Mouse (Mus musculus) MEL (cell line): ENCODE data around the gene Trp73. TPM values are rescaled to one million over a fixed set of nuclear protein-coding genes. Genes with fewer than 3 reads are reported as not detected.
A peak's percentile ranks its signal among the peaks of the same experiment; 100 is the strongest.

Experiments
- DNase-seq: peaks from one replicate; pipeline ENCODE4 v3.0.0; 2011; ENCODE audit warnings: low read depth, low spot score
- H3K27ac ChIP-seq: 2 replicates; pipeline ENCODE4 v1.5.1; 2012; ENCODE audit warnings: low read depth, mild to moderate bottlenecking, control low read depth, low read length, moderate library complexity; ENCODE audit not compliant: control insufficient read depth
- H3K27me3 ChIP-seq, 2 experiments: fragments of 150-350 bp in 1 of 2; sonication (generic) in 1 of 2; 2 replicates each; pipeline ENCODE4 v1.6.1; 2012; ENCODE audit warnings: low read length in 2 of 2, mild to moderate bottlenecking in 2 of 2, improper control_type of control experiment in 1 of 2, moderate library complexity in 1 of 2; ENCODE audit not compliant: insufficient read depth in 2 of 2, control insufficient read depth in 1 of 2
- H3K36me3 ChIP-seq, 2 experiments: 2 replicates each; pipeline ENCODE4 v1.6.1; 2012 to 2014; ENCODE audit warnings: low read length in 2 of 2, improper control_type of control experiment in 1 of 2, inconsistent platforms in 1 of 2, mild to moderate bottlenecking in 1 of 2; ENCODE audit not compliant: insufficient read depth in 2 of 2, control insufficient read depth in 1 of 2
- H3K4me1 ChIP-seq, 2 experiments: fragments of 150-350 bp in 1 of 2; sonication (generic) in 1 of 2; 2 replicates each; pipeline ENCODE4 v1.6.1; 2012; ENCODE audit warnings: low read length in 2 of 2, improper control_type of control experiment in 1 of 2, mild to moderate bottlenecking in 1 of 2; ENCODE audit not compliant: insufficient read depth in 2 of 2, control insufficient read depth in 1 of 2
- H3K4me3 ChIP-seq, 2 experiments: fragments of 150-350 bp in 1 of 2; sonication (generic) in 1 of 2; 2 replicates each; pipeline ENCODE4 v1.5.1; 2012; ENCODE audit warnings: low read depth in 2 of 2, low read length in 2 of 2, mild to moderate bottlenecking in 2 of 2, moderate library complexity in 2 of 2, control low read depth in 1 of 2, improper control_type of control experiment in 1 of 2; ENCODE audit not compliant: control insufficient read depth in 1 of 2, insufficient read depth in 1 of 2
- H3K79me2 ChIP-seq: 2 replicates; pipeline ENCODE4 v1.6.1; 2012; ENCODE audit warnings: mild to moderate bottlenecking, low read length, moderate library complexity; ENCODE audit not compliant: control insufficient read depth, poor library complexity, insufficient read depth
- H3K9ac ChIP-seq: 2 replicates; pipeline ENCODE4 v1.6.1; 2012; ENCODE audit warnings: low read depth, mild to moderate bottlenecking, control low read depth, low read length, moderate library complexity; ENCODE audit not compliant: control insufficient read depth, poor library complexity, severe bottlenecking
- H3K9me3 ChIP-seq: fragments of 150-350 bp; sonication (generic); replicated peaks from 2 replicates; pipeline ENCODE4 v1.6.1; 2012; ENCODE audit warnings: mild to moderate bottlenecking, low read length, improper control_type of control experiment, moderate library complexity; ENCODE audit not compliant: insufficient read depth
- CHD2 ChIP-seq: IDR thresholded peaks from 2 replicates; pipeline ENCODE4 v1.6.1; 2011; ENCODE audit warnings: low read length, improper control_type of control experiment
- CTCF ChIP-seq, 3 experiments: IDR thresholded peaks in 2 of 3; conservative IDR thresholded peaks in 1 of 3; 2 replicates each; pipeline ENCODE4 v1.5.1; 2011 to 2012; ENCODE audit warnings: low read length in 3 of 3, low read depth in 2 of 3, mild to moderate bottlenecking in 2 of 3, improper control_type of control experiment in 1 of 3, inconsistent platforms in 1 of 3, mixed read lengths in 1 of 3, moderate library complexity in 1 of 3; ENCODE audit not compliant: control insufficient read depth in 1 of 3, insufficient read depth in 1 of 3, poor library complexity in 1 of 3, severe bottlenecking in 1 of 3
- ELF1 ChIP-seq: IDR thresholded peaks from 2 replicates; pipeline ENCODE4 v1.6.1; 2014; ENCODE audit warnings: low read depth, mild to moderate bottlenecking, inconsistent platforms, low read length, improper control_type of control experiment, moderate library complexity
- EP300 ChIP-seq, 2 experiments: IDR thresholded peaks; 2 replicates each; pipeline ENCODE4 v1.6.1; 2011; ENCODE audit warnings: improper control_type of control experiment in 2 of 2, low read length in 2 of 2, low read depth in 1 of 2, mild to moderate bottlenecking in 1 of 2
- HCFC1 ChIP-seq: IDR thresholded peaks from 2 replicates; pipeline ENCODE4 v1.6.1; 2012; ENCODE audit warnings: low read depth, mild to moderate bottlenecking, inconsistent platforms, low read length, improper control_type of control experiment, moderate library complexity
- JUND ChIP-seq: IDR thresholded peaks from 2 replicates; pipeline ENCODE4 v1.6.1; 2011; ENCODE audit warnings: low read depth, mild to moderate bottlenecking, improper control_type of control experiment, low read length
- MXI1 ChIP-seq: IDR thresholded peaks from 2 replicates; pipeline ENCODE4 v1.6.1; 2011; ENCODE audit warnings: mild to moderate bottlenecking, low read depth, low read length, improper control_type of control experiment
- MYB ChIP-seq: IDR thresholded peaks from 2 replicates; pipeline ENCODE4 v1.6.1; 2011; ENCODE audit warnings: mild to moderate bottlenecking, low read depth, low read length, improper control_type of control experiment
- MYC ChIP-seq: IDR thresholded peaks from 2 replicates; pipeline ENCODE4 v1.6.1; 2011; ENCODE audit warnings: low read depth, mild to moderate bottlenecking, low read length, improper control_type of control experiment, moderate library complexity
- POLR2AphosphoS2 ChIP-seq: IDR thresholded peaks from 2 replicates; pipeline ENCODE4 v1.6.1; 2011; ENCODE audit warnings: low read length, improper control_type of control experiment
- RAD21 ChIP-seq: IDR thresholded peaks from 2 replicates; pipeline ENCODE4 v1.6.1; 2011; ENCODE audit warnings: mild to moderate bottlenecking, low read depth, low read length, improper control_type of control experiment
- SMC3 ChIP-seq: IDR thresholded peaks from 2 replicates; pipeline ENCODE4 v1.6.1; 2011; ENCODE audit warnings: low read depth, low read length, improper control_type of control experiment
- USF2 ChIP-seq, 2 experiments: IDR thresholded peaks; 2 replicates each; pipeline ENCODE4 v1.6.1; 2011 to 2012; ENCODE audit warnings: improper control_type of control experiment in 2 of 2, low read length in 2 of 2, borderline replicate concordance in 1 of 2, inconsistent platforms in 1 of 2, low read depth in 1 of 2, mild to moderate bottlenecking in 1 of 2; ENCODE audit not compliant: insufficient read depth in 1 of 2
- ZKSCAN1 ChIP-seq: IDR thresholded peaks from 2 replicates; pipeline ENCODE4 v1.6.1; 2012; ENCODE audit warnings: low read depth, mild to moderate bottlenecking, inconsistent platforms, low read length, improper control_type of control experiment, moderate library complexity
- ZMIZ1 ChIP-seq: IDR thresholded peaks from 2 replicates; pipeline ENCODE4 v1.6.1; 2012; ENCODE audit warnings: low read depth, mild to moderate bottlenecking, inconsistent platforms, low read length, improper control_type of control experiment, moderate library complexity
- polyA plus RNA-seq, 2 experiments: library from polyadenylated mRNA; stranded (reverse) in 1 of 2; unstranded in 1 of 2; fragments of >175 nt in 1 of 2; fragments of >200 nt in 1 of 2; gene quantifications; 2 replicates each; pipeline versions ENCODE4 v1.2.1 to v1.2.4; 2012; ENCODE audit warnings: low replicate concordance in 2 of 2, low read depth in 1 of 2; ENCODE audit not compliant: insufficient read length in 2 of 2, insufficient read depth in 1 of 2, missing spikeins in 1 of 2
- total RNA-seq: library from RNA; depleted of rRNA; stranded (reverse); fragments of 300-350 nt; gene quantifications from 2 replicates; pipeline ENCODE4 v1.2.3, GENCODE M21; 2012

Gene Trp73
- total and polyA plus RNA-seq, 3 experiments, result 0.03 to 0.04 TPM; not detected in 1

DNA sequence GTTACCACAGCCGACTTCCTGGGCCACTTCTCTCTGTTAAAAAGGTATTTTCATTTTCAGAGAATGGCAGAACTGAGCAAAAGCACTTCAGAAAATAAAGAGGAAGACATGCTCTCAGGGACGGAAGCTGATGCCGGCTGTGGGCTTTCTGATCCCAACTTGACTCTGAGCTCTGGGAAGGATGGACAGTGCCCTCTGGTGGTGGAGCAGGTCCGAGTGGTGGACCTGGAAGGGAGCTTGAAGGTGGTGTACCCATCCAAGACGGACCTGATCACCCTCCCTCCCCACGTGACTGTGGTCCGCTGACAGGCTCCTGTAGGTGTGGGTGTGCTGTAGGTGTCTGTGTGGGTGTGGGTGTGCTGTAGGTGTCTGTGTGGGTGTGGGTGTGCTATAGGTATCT lies 120.4 kb downstream of the Trp73 start:
- Histone ChIP-seq H3K27ac (no peak overlapping the region), H3K79me2 (peaks cover 9% of the 10 kb centered on the region)
- TF ChIP-seq CTCF (IDR thresholded peaks at IDR 0.05 in 2 of 3, conservative IDR thresholded peaks at IDR 0.05 in 1 of 3; ENCODE audit: control insufficient read depth in 1 of 3, insufficient read depth in 1 of 3, low read depth in 2 of 3, low read length in 3 of 3, poor library complexity in 1 of 3, severe bottlenecking in 1 of 3) (peak; percentile 58 to 81 (median 74)), CHD2 (no peak), RAD21 (peak; percentile 26), SMC3 (peak; percentile 37), JUND (no peak), ZKSCAN1 (no peak)
- TF ChIP-seq, all 39 proteins: peak for 3
- H3K27me3 ChIP-seq, result no peaks in the 10 kb centered on the region
- H3K4me1 ChIP-seq, result peaks cover 0 to 13% of the 10 kb centered on the region in 2 experiments; a peak in 3 of 4 replicates
- peak; percentile 64 for DNase-seq
- H3K4me3 ChIP-seq, result no peak overlapping the region
- peaks cover 1 to 9% of the 10 kb centered on the region in 2 experiments for H3K36me3 ChIP-seq
- H3K9me3 ChIP-seq, result no peaks in the 10 kb centered on the region
- no peak overlapping the region for H3K9ac ChIP-seq

DNA sequence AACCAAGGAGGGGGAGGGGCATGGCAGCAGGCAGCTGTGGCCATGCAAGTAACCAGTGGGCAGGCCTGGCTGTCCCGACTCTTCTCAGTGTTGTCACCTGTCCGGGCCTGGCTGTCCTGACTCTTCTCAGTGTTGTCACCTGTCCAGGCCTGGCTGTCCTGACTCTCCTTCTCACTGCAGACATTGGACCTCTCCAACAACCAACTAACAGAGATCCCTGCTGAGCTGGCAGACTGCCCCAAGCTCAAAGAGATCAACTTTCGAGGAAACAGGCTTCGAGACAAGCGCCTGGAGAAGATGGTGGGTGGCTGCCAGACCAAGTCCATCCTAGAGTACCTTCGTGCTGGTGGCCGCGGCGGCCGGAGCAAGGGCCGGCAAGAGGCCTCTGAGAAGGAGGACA lies 124.5 kb downstream of the Trp73 start:
- TF ChIP-seq EP300 (IDR thresholded peaks at IDR 0.05; ENCODE audit: low read depth in 1 of 2, low read length in 2 of 2) (no peak), MYC (no peak), POLR2AphosphoS2 (no peak), ELF1 (no peak), MYB (no peak), MXI1 (no peak), ZKSCAN1 (no peak), HCFC1 (no peak), ZMIZ1 (no peak), CHD2 (no peak), JUND (no peak), USF2 (IDR thresholded peaks at IDR 0.05; ENCODE audit: borderline replicate concordance in 1 of 2, insufficient read depth in 1 of 2, low read depth in 1 of 2, low read length in 2 of 2) (no peak)
- peaks cover 35% of the 10 kb centered on the region for H3K79me2 ChIP-seq
- no peak overlapping the region for H3K27ac ChIP-seq
- H3K27me3 ChIP-seq, result no peaks in the 10 kb centered on the region
- H3K4me3 ChIP-seq, result no peak overlapping the region
- DNase-seq, result no peak
- peaks cover 1 to 4% of the 10 kb centered on the region in 2 experiments; a peak in 3 of 4 replicates for H3K36me3 ChIP-seq
- H3K9ac ChIP-seq, result no peak overlapping the region
- H3K9me3 ChIP-seq, result no peaks in the 10 kb centered on the region
- H3K4me1 ChIP-seq, result peaks cover 0 to 12% of the 10 kb centered on the region in 2 experiments; a peak in 2 of 4 replicates
